Mouse (Mus musculus) myocyte (in vitro differentiated cells): ENCODE measurements around the gene Kcnk13. TPM values are rescaled to one million over a fixed set of nuclear protein-coding genes. Genes with fewer than 3 reads are reported as not detected.

ENCODE experiments used
- H3K27me3 ChIP-seq: one replicate; pipeline ENCODE4 v1.6.1; 2011; ENCODE audit not compliant: control insufficient read depth, insufficient read depth, insufficient read length
- H3K36me3 ChIP-seq: one replicate; pipeline ENCODE4 v1.6.1; 2011; ENCODE audit not compliant: control insufficient read depth, insufficient read depth
- H3K4me2 ChIP-seq: one replicate; pipeline ENCODE4 v1.6.1; 2011; ENCODE audit warnings: low read depth, control low read depth
- H3K4me3 ChIP-seq: one replicate; pipeline ENCODE4 v1.5.1; 2011; ENCODE audit warnings: mild to moderate bottlenecking, control low read depth, moderate library complexity
- H3K79me2 ChIP-seq: one replicate; pipeline ENCODE4 v1.6.1; 2011; ENCODE audit not compliant: control insufficient read depth, insufficient read depth
- H3ac ChIP-seq: one replicate; pipeline ENCODE4 v1.6.1; 2011; ENCODE audit not compliant: control insufficient read depth, insufficient read length
- CEBPB ChIP-seq: IDR thresholded peaks from 2 replicates; pipeline ENCODE4 v1.6.1; 2011; ENCODE audit warnings: mild to moderate bottlenecking, moderate library complexity; ENCODE audit not compliant: poor library complexity, insufficient read depth, severe bottlenecking
- E2F4 ChIP-seq: IDR thresholded peaks from one replicate; pipeline ENCODE4 v1.6.1; 2011; ENCODE audit warnings: mild to moderate bottlenecking, control low read depth, moderate library complexity; ENCODE audit not compliant: insufficient read depth
- MAX ChIP-seq: IDR thresholded peaks from one replicate; pipeline ENCODE4 v1.6.1; 2011; ENCODE audit warnings: low read depth, mild to moderate bottlenecking, control low read depth
- MYOD1 ChIP-seq, 3 experiments: IDR thresholded peaks; one replicate each; pipeline ENCODE4 v1.6.1; 2011; ENCODE audit warnings: control low read depth in 2 of 3, low read depth in 2 of 3, mild to moderate bottlenecking in 2 of 3, moderate library complexity in 1 of 3; ENCODE audit not compliant: insufficient read length in 2 of 3, control insufficient read depth in 1 of 3
- MYOG ChIP-seq, 3 experiments: IDR thresholded peaks; one replicate each; pipeline ENCODE4 v1.6.1; 2011; ENCODE audit warnings: control low read depth in 2 of 3, low read depth in 2 of 3, mild to moderate bottlenecking in 2 of 3; ENCODE audit not compliant: insufficient read length in 2 of 3, control insufficient read depth in 1 of 3, insufficient read depth in 1 of 3
- POLR2A ChIP-seq: IDR thresholded peaks from one replicate; pipeline ENCODE4 v1.6.1; 2011; ENCODE audit warnings: low read depth, mild to moderate bottlenecking, control low read depth, moderate library complexity; ENCODE audit not compliant: insufficient read length
- POLR2AphosphoS2 ChIP-seq: IDR thresholded peaks from one replicate; pipeline ENCODE4 v1.6.1; 2011; ENCODE audit warnings: low read depth, control low read depth; ENCODE audit not compliant: insufficient read length
- REST ChIP-seq: IDR thresholded peaks from one replicate; pipeline ENCODE4 v1.6.1; 2011; ENCODE audit warnings: mild to moderate bottlenecking, control low read depth, moderate library complexity; ENCODE audit not compliant: insufficient read depth, insufficient read length
- SRF ChIP-seq: IDR thresholded peaks from one replicate; pipeline ENCODE4 v1.6.1; 2011; ENCODE audit warnings: low read depth; ENCODE audit not compliant: control insufficient read depth, insufficient read length
- TCF12 ChIP-seq: IDR thresholded peaks from one replicate; pipeline ENCODE4 v1.6.1; 2011; ENCODE audit warnings: mild to moderate bottlenecking, control low read depth; ENCODE audit not compliant: poor library complexity, insufficient read depth, severe bottlenecking
- TCF3 ChIP-seq: IDR thresholded peaks from one replicate; pipeline ENCODE4 v1.6.1; 2011; ENCODE audit warnings: low read depth, control low read depth; ENCODE audit not compliant: insufficient read length
- USF1 ChIP-seq: IDR thresholded peaks from one replicate; pipeline ENCODE4 v1.6.1; 2011; ENCODE audit warnings: low read depth, mild to moderate bottlenecking, control low read depth, moderate library complexity
- polyA plus RNA-seq: library from polyadenylated mRNA; unstranded; fragments of >200 nt; fragmentation: generic; extraction: Trizol; gene quantifications from one replicate; pipeline ENCODE4 v1.2.1, GENCODE M21; 2012; ENCODE audit warnings: missing spikeins

Kcnk13 gene
- polyA plus RNA-seq: 1.8 TPM

- peak within 1 kb of the TSS; percentile 65 for H3K4me2 ChIP-seq
Observed at GRCm38 (mm10) chr12:99964301-99965202, at the start of gene Kcnk13. Kcnk13 (plus strand) TSS chr12:99964499.

GRCm38 (mm10) chr12:99917800-99918427 is 46.4 kb upstream of the Kcnk13 start:
- Histone ChIP-seq H3K4me2 (no peak overlapping the region), H3K4me3 (no peak overlapping the region), H3K79me2 (no peaks in the 10 kb centered on the region), H3K27me3 (no peaks in the 10 kb centered on the region), H3ac (no peak overlapping the region), H3K36me3 (peaks cover 6% of the 10 kb centered on the region)
- TF ChIP-seq POLR2A: no peak
- TF ChIP-seq MYOG (IDR thresholded peaks at IDR 0.05; ENCODE audit: control insufficient read depth in 1 of 3, insufficient read depth in 1 of 3, insufficient read length in 2 of 3, low read depth in 2 of 3): no peak
- TF ChIP-seq CEBPB: no peak
- TF ChIP-seq SRF: no peak
- TF ChIP-seq TCF3: no peak
- no peak for TF ChIP-seq REST
- no peak for TF ChIP-seq MYOD1 (IDR thresholded peaks at IDR 0.05; ENCODE audit: control insufficient read depth in 1 of 3, insufficient read length in 2 of 3, low read depth in 2 of 3)
- no peak for TF ChIP-seq POLR2AphosphoS2

More at GRCm38 (mm10) chr12:99964301-99965202, at the start of gene Kcnk13:
- Histone ChIP-seq H3K36me3 (no peaks in the 10 kb centered on the region), H3K4me3 (peak within 1 kb of the TSS; percentile 9), H3K79me2 (no peaks in the 10 kb centered on the region), H3ac (no peak within 1 kb of the TSS), H3K27me3 (peaks cover 44% of the 10 kb centered on the region)
- TF ChIP-seq MYOG (IDR thresholded peaks at IDR 0.05; ENCODE audit: control insufficient read depth in 1 of 3, insufficient read depth in 1 of 3, insufficient read length in 2 of 3, low read depth in 2 of 3) (peak in 2 of 3 experiments; percentile 21 to 86), TCF12 (no peak), MYOD1 (IDR thresholded peaks at IDR 0.05; ENCODE audit: control insufficient read depth in 1 of 3, insufficient read length in 2 of 3, low read depth in 2 of 3) (peak in 1 of 3 experiments; percentile 55)

GRCm38 (mm10) chr12:99919636-99920035 is 44.7 kb upstream of the Kcnk13 start:
- Histone ChIP-seq H3K4me3 (no peak overlapping the region), H3ac (no peak overlapping the region), H3K27me3 (no peaks in the 10 kb centered on the region), H3K79me2 (no peaks in the 10 kb centered on the region), H3K4me2 (no peak overlapping the region), H3K36me3 (peaks cover 6% of the 10 kb centered on the region)
- TF ChIP-seq POLR2AphosphoS2 (no peak), MYOD1 (IDR thresholded peaks at IDR 0.05; ENCODE audit: control insufficient read depth in 1 of 3, insufficient read length in 2 of 3, low read depth in 2 of 3) (no peak), USF1 (no peak), POLR2A (no peak), CEBPB (no peak), MAX (no peak), TCF3 (no peak), REST (no peak), TCF12 (no peak), E2F4 (no peak), MYOG (IDR thresholded peaks at IDR 0.05; ENCODE audit: control insufficient read depth in 1 of 3, insufficient read depth in 1 of 3, insufficient read length in 2 of 3, low read depth in 2 of 3) (no peak), SRF (no peak)

GRCm38 (mm10) chr12:99921045-99921444 is 43.3 kb upstream of the Kcnk13 start:
- Histone ChIP-seq H3ac (no peak overlapping the region), H3K4me2 (no peak overlapping the region), H3K79me2 (no peaks in the 10 kb centered on the region), H3K27me3 (no peaks in the 10 kb centered on the region), H3K36me3 (peaks cover 6% of the 10 kb centered on the region), H3K4me3 (no peak overlapping the region)
- TF ChIP-seq SRF (no peak), USF1 (no peak), MYOD1 (IDR thresholded peaks at IDR 0.05; ENCODE audit: control insufficient read depth in 1 of 3, insufficient read length in 2 of 3, low read depth in 2 of 3) (no peak), CEBPB (no peak), TCF12 (no peak)

GRCm38 (mm10) chr12:99923131-99923606 is 41.1 kb upstream of the Kcnk13 start:
- no peak overlapping the region for H3K4me2 ChIP-seq
- H3K27me3 ChIP-seq: no peaks in the 10 kb centered on the region
- no peak overlapping the region for H3ac ChIP-seq
- H3K36me3 ChIP-seq: no peaks in the 10 kb centered on the region
- TF ChIP-seq POLR2A (no peak), MAX (no peak), TCF3 (no peak), TCF12 (no peak), POLR2AphosphoS2 (no peak), MYOG (IDR thresholded peaks at IDR 0.05; ENCODE audit: control insufficient read depth in 1 of 3, insufficient read depth in 1 of 3, insufficient read length in 2 of 3, low read depth in 2 of 3) (no peak), MYOD1 (IDR thresholded peaks at IDR 0.05; ENCODE audit: control insufficient read depth in 1 of 3, insufficient read length in 2 of 3, low read depth in 2 of 3) (no peak), CEBPB (no peak), E2F4 (no peak), SRF (no peak), REST (no peak), USF1 (no peak)
- H3K79me2 ChIP-seq: no peaks in the 10 kb centered on the region
- H3K4me3 ChIP-seq: no peak overlapping the region
